Mouse (Mus musculus) cerebellum, adult 2 months (tissue): ENCODE data around the gene Tepp.

Experiments
- CTCF ChIP-seq: fragments of 200-500 bp; IDR thresholded peaks from 2 replicates; pipeline ENCODE4 v1.5.1; 2011; ENCODE audit warnings: low read depth, mild to moderate bottlenecking, control low read depth, low read length, moderate library complexity, borderline replicate concordance; ENCODE audit not compliant: insufficient read depth
- POLR2A ChIP-seq: fragments of 200-500 bp; IDR thresholded peaks from 2 replicates; pipeline ENCODE4 v1.6.1; 2011; ENCODE audit warnings: low read length, control low read depth, borderline replicate concordance; ENCODE audit not compliant: insufficient read depth

DNA sequence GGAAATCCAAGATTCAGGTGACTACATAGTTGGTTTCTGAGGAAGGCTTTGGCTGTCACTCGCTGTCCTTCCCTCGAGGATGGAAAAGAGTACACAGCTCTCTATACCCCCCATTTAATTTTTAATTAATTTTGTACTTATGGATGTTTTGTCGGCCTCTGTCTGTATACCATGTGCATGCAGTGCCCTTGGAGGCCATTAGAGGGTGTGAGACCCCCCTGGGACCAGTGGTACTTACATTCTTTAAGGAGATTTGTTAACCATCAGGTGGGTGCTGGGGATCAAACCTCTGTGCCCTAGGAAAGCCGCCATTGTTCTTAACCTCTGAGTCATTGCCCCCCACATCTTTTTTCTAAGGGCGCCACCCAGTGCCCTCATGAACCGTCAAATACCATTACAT is 34.3 kb downstream of the Tepp start:
- TF ChIP-seq POLR2A (no peak), CTCF (no peak)
